Mouse (Mus musculus): Measurements from ENCODE around the gene Rasa3. TPM values are rescaled to one million over a fixed set of nuclear protein-coding genes. Genes with fewer than 3 reads are reported as not detected.
A peak's percentile ranks its signal among the peaks of the same experiment; 100 is the strongest.

Gene Rasa3
- total RNA-seq (2014; rRNA removed) = 43.9 and 52.7 TPM in 2 replicates
- polyA plus RNA-seq (2015; fragmentation: Nextera tagmentation; extraction: Ambion mirVana) = 20.5 and 23.5 TPM in 2 replicates

DNA sequence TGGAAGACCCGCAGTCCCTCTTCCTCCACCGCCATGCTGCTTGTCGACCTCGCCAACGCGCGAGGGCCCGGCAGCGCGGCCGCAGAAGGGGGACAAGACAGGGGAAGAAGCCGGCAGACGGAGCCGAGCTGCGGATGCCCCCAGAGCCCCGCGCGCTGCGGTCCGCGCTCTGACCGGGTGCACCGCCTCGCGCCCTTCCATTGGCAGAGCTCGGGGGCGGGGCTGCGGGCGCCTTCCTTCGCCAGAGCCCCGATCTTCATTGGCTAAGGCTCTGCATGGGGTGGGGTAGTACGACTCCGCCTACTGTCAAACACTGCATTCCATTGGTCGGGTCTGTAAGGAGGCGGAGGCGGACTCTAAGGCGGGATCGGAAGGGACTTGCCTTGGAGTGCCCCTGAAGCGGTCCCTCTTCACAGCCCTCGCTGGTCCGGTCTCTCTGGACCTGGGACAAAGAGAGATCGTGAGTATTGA, at the start of gene Rasa3:
TSS of gene Rasa3 (minus strand) at position 191 of the 471 bp plus-strand sequence.
- no peak; the same call in 1 of the 2 replicates for TF ChIP-seq CTCF (IDR thresholded peaks at IDR 0.05)
- WGBS = under 1% methylated on average over 42 of the region's 42 CpGs
- ATAC-seq (ENCODE audit: low FRiP score) = peak; percentile 98
- peaks cover 8% of the 10 kb centered on the region for H3K4me1 ChIP-seq (ENCODE audit: insufficient read depth, low read length)
- H3K9ac ChIP-seq (replicated peaks; ENCODE audit: low read length, poor library complexity, severe bottlenecking) = peak within 1 kb of the TSS; percentile 86
- H3K36me3 ChIP-seq (ENCODE audit: insufficient read depth, low read length) = no peaks in the 10 kb centered on the region
- no peaks in the 10 kb centered on the region for H3K9me3 ChIP-seq (ENCODE audit: low read length)
- H3K4me2 ChIP-seq (ENCODE audit: low read depth, low read length, poor library complexity, severe bottlenecking) = peak within 1 kb of the TSS; percentile 64
- H3K27me3 ChIP-seq (ENCODE audit: insufficient read depth, low read length) = no peaks in the 10 kb centered on the region
- DNase-seq (ENCODE audit: low spot score) = peak; percentile 98
- H3K27ac ChIP-seq (ENCODE audit: low read depth, low read length) = peak within 1 kb of the TSS; percentile 91
- peak within 1 kb of the TSS; percentile 82 for H3K4me3 ChIP-seq (ENCODE audit: low read depth, low read length)

DNA sequence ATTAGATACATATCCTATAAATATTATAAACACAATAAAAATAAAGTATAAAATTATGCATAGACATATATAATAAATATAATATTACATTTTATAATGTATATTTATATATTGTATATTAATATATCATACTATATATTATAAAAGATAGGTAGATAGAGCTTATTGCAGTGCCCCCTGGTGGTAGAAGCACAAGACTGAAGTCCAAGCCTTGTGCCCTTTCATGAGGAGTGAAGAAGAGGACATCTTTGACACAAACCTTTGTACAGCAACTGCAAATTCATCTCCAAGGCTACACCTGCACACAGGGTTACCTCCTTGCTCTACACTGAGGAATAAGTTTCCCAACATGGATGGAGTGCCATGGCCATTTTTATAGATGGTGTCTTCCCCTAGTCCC, 48.3 kb upstream of the Rasa3 start:
- H3K36me3 ChIP-seq (ENCODE audit: insufficient read depth, low read length) = no peaks in the 10 kb centered on the region
- no peak overlapping the region for H3K4me2 ChIP-seq (ENCODE audit: low read depth, low read length, poor library complexity, severe bottlenecking)
- H3K27ac ChIP-seq (ENCODE audit: low read depth, low read length) = no peak overlapping the region
- H3K27me3 ChIP-seq (ENCODE audit: insufficient read depth, low read length) = no peaks in the 10 kb centered on the region
- TF ChIP-seq CTCF (IDR thresholded peaks at IDR 0.05) = peak; percentile 65
- H3K9ac ChIP-seq (replicated peaks; ENCODE audit: low read length, poor library complexity, severe bottlenecking) = no peak overlapping the region
- ATAC-seq (ENCODE audit: low FRiP score) = no peak
- DNase-seq (ENCODE audit: low spot score) = peak; percentile 57
- H3K4me1 ChIP-seq (ENCODE audit: insufficient read depth, low read length) = no peaks in the 10 kb centered on the region
- no peak overlapping the region for H3K4me3 ChIP-seq (ENCODE audit: low read depth, low read length)
- H3K9me3 ChIP-seq (ENCODE audit: low read length) = no peaks in the 10 kb centered on the region

DNA sequence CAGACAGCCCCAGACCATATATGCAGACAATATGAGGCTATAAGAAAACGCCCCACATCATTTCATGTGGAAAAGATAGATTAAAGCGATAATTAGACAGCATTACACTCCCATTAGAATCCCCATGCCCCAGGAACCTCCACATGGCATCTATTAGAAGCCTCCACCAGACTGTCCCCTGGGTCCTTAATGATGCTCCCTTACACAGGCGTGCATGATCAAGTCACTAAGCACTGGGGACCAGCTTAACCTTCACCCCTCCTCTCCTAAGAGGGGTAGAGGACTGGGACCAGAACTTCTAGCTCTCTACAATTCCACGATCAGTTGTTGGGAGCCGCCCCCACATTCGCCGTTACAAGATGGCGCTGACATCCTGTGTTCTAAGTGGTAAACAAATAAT, 41.6 kb upstream of the Rasa3 start:
- no peaks in the 10 kb centered on the region for H3K36me3 ChIP-seq (ENCODE audit: insufficient read depth, low read length)
- no peak overlapping the region for H3K4me3 ChIP-seq (ENCODE audit: low read depth, low read length)
- H3K4me1 ChIP-seq (ENCODE audit: insufficient read depth, low read length) = no peaks in the 10 kb centered on the region
- H3K9me3 ChIP-seq (ENCODE audit: low read length) = no peaks in the 10 kb centered on the region
- no peak overlapping the region for H3K27ac ChIP-seq (ENCODE audit: low read depth, low read length)
- TF ChIP-seq CTCF (IDR thresholded peaks at IDR 0.05) = no peak
- ATAC-seq (ENCODE audit: low FRiP score) (no peak), DNase-seq (ENCODE audit: low spot score) (no peak)
- no peaks in the 10 kb centered on the region for H3K27me3 ChIP-seq (ENCODE audit: insufficient read depth, low read length)
- WGBS = 88% methylated on average over 8 of the region's 8 CpGs
- H3K9ac ChIP-seq (replicated peaks; ENCODE audit: low read length, poor library complexity, severe bottlenecking) = no peak overlapping the region
- no peak overlapping the region for H3K4me2 ChIP-seq (ENCODE audit: low read depth, low read length, poor library complexity, severe bottlenecking)

DNA sequence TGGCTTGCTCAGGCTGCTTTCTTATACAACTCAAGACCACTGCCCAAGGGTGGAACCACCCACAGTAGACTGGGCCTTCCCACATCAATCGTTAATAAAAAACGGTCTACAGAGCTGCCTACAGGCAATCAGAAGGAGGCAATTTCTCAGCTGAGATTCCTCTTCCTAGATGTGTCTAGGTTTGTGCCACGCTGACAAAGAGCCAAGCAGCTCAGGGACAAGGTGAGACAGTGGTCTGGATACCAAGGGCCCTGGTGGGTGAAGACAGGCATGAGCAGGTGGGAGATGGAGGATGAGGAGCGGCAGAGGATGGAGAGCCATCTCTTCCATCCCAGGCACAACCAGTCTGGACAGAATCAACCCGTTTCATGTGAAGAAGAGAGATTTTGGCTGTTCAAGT, 31.1 kb upstream of the Rasa3 start:
- Histone ChIP-seq H3K27ac (ENCODE audit: low read depth, low read length) (no peak overlapping the region), H3K4me2 (ENCODE audit: low read depth, low read length, poor library complexity, severe bottlenecking) (no peak overlapping the region), H3K9ac (replicated peaks; ENCODE audit: low read length, poor library complexity, severe bottlenecking) (no peak overlapping the region), H3K27me3 (ENCODE audit: insufficient read depth, low read length) (no peaks in the 10 kb centered on the region), H3K4me3 (ENCODE audit: low read depth, low read length) (no peak overlapping the region), H3K9me3 (ENCODE audit: low read length) (no peaks in the 10 kb centered on the region), H3K4me1 (ENCODE audit: insufficient read depth, low read length) (peaks cover 7% of the 10 kb centered on the region; the same call in 1 of the 2 replicates), H3K36me3 (ENCODE audit: insufficient read depth, low read length) (no peaks in the 10 kb centered on the region)
- DNase-seq (ENCODE audit: low spot score) (no peak), ATAC-seq (ENCODE audit: low FRiP score) (no peak)
- TF ChIP-seq CTCF (IDR thresholded peaks at IDR 0.05) = no peak
- 97% methylated on average over 5 of the region's 5 CpGs for WGBS

DNA sequence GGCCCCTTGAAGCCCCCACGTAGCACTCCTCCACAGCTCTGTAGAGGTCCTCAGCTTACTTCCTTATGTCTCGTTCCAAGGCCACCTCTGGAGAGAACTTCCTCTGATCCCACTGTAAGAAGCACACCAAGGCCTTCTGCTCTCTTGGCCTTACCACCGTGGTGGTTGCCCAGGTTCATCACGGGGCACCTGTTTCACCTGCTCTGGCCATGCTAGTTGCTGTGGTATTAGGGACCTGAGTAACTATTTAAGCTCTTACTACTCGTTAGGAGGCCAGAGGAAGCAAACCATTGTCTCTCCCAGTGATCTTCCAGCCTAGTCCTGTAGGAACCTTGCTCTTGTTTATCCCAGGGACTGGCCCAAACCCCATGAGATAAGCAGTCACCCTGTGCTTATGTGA, 29.5 kb upstream of the Rasa3 start:
- Histone ChIP-seq H3K9me3 (ENCODE audit: low read length) (no peaks in the 10 kb centered on the region), H3K27me3 (ENCODE audit: insufficient read depth, low read length) (no peaks in the 10 kb centered on the region), H3K27ac (ENCODE audit: low read depth, low read length) (no peak overlapping the region), H3K4me3 (ENCODE audit: low read depth, low read length) (no peak overlapping the region), H3K9ac (replicated peaks; ENCODE audit: low read length, poor library complexity, severe bottlenecking) (no peak overlapping the region), H3K4me1 (ENCODE audit: insufficient read depth, low read length) (peaks cover 7% of the 10 kb centered on the region; the same call in 1 of the 2 replicates), H3K36me3 (ENCODE audit: insufficient read depth, low read length) (no peaks in the 10 kb centered on the region), H3K4me2 (ENCODE audit: low read depth, low read length, poor library complexity, severe bottlenecking) (no peak overlapping the region)
- no peak for ATAC-seq (ENCODE audit: low FRiP score)
- no peak for DNase-seq (ENCODE audit: low spot score)
- WGBS = 89% methylated on average over 5 of the region's 5 CpGs
- TF ChIP-seq CTCF (IDR thresholded peaks at IDR 0.05) = no peak

DNA sequence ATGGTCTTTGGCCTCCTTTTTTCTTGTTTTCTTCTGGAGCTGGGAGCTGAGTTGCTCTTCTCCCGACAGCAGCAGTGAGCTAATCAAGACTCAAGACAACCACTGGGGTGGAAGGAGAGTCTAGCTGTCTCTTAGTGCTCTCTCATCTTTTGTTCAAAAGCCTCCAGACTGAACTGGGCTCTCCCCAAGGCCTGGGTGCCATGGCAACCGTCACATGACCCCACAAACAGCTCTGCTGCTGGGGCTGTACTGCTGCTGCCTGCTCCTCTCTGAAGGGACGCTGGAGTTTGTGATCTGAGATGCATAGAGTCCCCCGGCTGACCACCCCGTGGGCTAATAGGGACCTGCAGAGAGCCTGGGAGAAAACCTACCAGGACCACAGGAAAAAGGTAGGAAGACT, 28.3 kb upstream of the Rasa3 start, which contains the start of gene Cfap97d2:
TSS of gene Cfap97d2 (plus strand) at position 222 of the 400 bp plus-strand sequence.
- peak; percentile 96 for ATAC-seq (ENCODE audit: low FRiP score)
- WGBS = 3% methylated on average over 5 of the region's 5 CpGs
- H3K4me3 ChIP-seq (ENCODE audit: low read depth, low read length) = peak within 1 kb of the TSS; percentile 14; the same call in 1 of the 2 replicates

More for the DNA sequence above, 28.3 kb upstream of the Rasa3 start, which contains the start of gene Cfap97d2:
- Histone ChIP-seq H3K4me2 (ENCODE audit: low read depth, low read length, poor library complexity, severe bottlenecking) (peak within 1 kb of the TSS; percentile 44), H3K27me3 (ENCODE audit: insufficient read depth, low read length) (no peaks in the 10 kb centered on the region), H3K9ac (replicated peaks; ENCODE audit: low read length, poor library complexity, severe bottlenecking) (no peak within 1 kb of the TSS), H3K36me3 (ENCODE audit: insufficient read depth, low read length) (no peaks in the 10 kb centered on the region), H3K27ac (ENCODE audit: low read depth, low read length) (peak within 1 kb of the TSS; percentile 71), H3K4me1 (ENCODE audit: insufficient read depth, low read length) (peaks cover 7% of the 10 kb centered on the region; the same call in 1 of the 2 replicates), H3K9me3 (ENCODE audit: low read length) (no peaks in the 10 kb centered on the region)
- TF ChIP-seq CTCF (IDR thresholded peaks at IDR 0.05) = peak; percentile 27; the same call in 1 of the 2 replicates
- DNase-seq (ENCODE audit: low spot score) = peak; percentile 93
